Mouse (Mus musculus) cortical plate, adult 2 months (tissue): Measurements from ENCODE around the gene Gm28048. TPM values are rescaled to one million over a fixed set of nuclear protein-coding genes. Genes with fewer than 3 reads are reported as not detected.

Experiments
- H3K27ac ChIP-seq: fragments of 200-500 bp; 2 replicates; pipeline ENCODE4 v1.5.1; 2012; ENCODE audit warnings: low read length, control low read depth, inconsistent platforms; ENCODE audit not compliant: insufficient read depth
- H3K4me1 ChIP-seq: fragments of 200-500 bp; 2 replicates; pipeline ENCODE4 v1.6.1; 2011; ENCODE audit warnings: low read length; ENCODE audit not compliant: control insufficient read depth, insufficient read depth
- H3K4me3 ChIP-seq: fragments of 200-500 bp; 2 replicates; pipeline ENCODE4 v1.5.1; 2011; ENCODE audit warnings: mild to moderate bottlenecking, low read length, control low read depth; ENCODE audit not compliant: insufficient read depth
- CTCF ChIP-seq: fragments of 200-500 bp; IDR thresholded peaks from 2 replicates; pipeline ENCODE4 v1.5.1; 2011; ENCODE audit warnings: mild to moderate bottlenecking, control low read depth, low read length; ENCODE audit not compliant: insufficient read depth; ENCODE audit errors: extremely low read depth
- POLR2A ChIP-seq: fragments of 200-500 bp; IDR thresholded peaks from 2 replicates; pipeline ENCODE4 v1.6.1; 2011; ENCODE audit warnings: mild to moderate bottlenecking, low read length, control low read depth; ENCODE audit not compliant: insufficient read depth; ENCODE audit errors: extremely low read depth
- polyA plus RNA-seq: library from polyadenylated mRNA; depleted of rRNA; stranded (reverse); fragments of >200 nt; gene quantifications from 2 replicates; pipeline ENCODE4 v1.2.3, GENCODE M21; 2012

Gene Gm28048
- polyA plus RNA-seq, 1 experiment, result 7.3 TPM

GRCm38 (mm10) chr11:23013580-23014294 is 31.8 kb upstream of the Gm28048 start:
- Histone ChIP-seq H3K27ac (no peak overlapping the region), H3K4me3 (no peak overlapping the region), H3K4me1 (no peaks in the 10 kb centered on the region)
- TF ChIP-seq POLR2A, result no peak
- TF ChIP-seq CTCF, result peak; percentile 12; the same call in 1 of the 2 replicates

- TF ChIP-seq POLR2A, result no peak
- TF ChIP-seq CTCF, result no peak
- Histone ChIP-seq H3K27ac (no peak overlapping the region), H3K4me1 (no peaks in the 10 kb centered on the region)
These were observed 31.2 kb upstream of the Gm28048 start for GRCm38 (mm10) chr11:23013096-23013495.

GRCm38 (mm10) chr11:23008824-23009200 is 26.9 kb upstream of the Gm28048 start:
- Histone ChIP-seq H3K27ac (no peak overlapping the region), H3K4me3 (peak overlapping the region; percentile 86; the same call in 1 of the 2 replicates), H3K4me1 (no peaks in the 10 kb centered on the region)
- no peak for TF ChIP-seq POLR2A
- TF ChIP-seq CTCF, result no peak

More at GRCm38 (mm10) chr11:23013096-23013495, 31.2 kb upstream of the Gm28048 start:
- H3K4me3 ChIP-seq, result no peak overlapping the region

- Histone ChIP-seq H3K4me3 (peak overlapping the region; percentile 86), H3K27ac (peak overlapping the region; percentile 82), H3K4me1 (no peaks in the 10 kb centered on the region)
- TF ChIP-seq CTCF (no peak), POLR2A (peak; percentile 72)
These were observed 26.4 kb upstream of the Gm28048 start for GRCm38 (mm10) chr11:23008181-23008823.

- Histone ChIP-seq H3K27ac (peak within 1 kb of the TSS; percentile 82), H3K4me1 (no peaks in the 10 kb centered on the region), H3K4me3 (peak within 1 kb of the TSS; percentile 86)
- TF ChIP-seq CTCF (no peak), POLR2A (0 out of 2 replicates have a peak, but pooled peaks have one; percentile 63)
These were observed 25.7 kb upstream of the Gm28048 start, which contains the start of gene Fam161a for GRCm38 (mm10) chr11:23007481-23008180. Fam161a (plus strand) TSS chr11:23007531.

- Histone ChIP-seq H3K4me1 (no peaks in the 10 kb centered on the region), H3K27ac (no peak overlapping the region), H3K4me3 (peak overlapping the region; percentile 86; the same call in 1 of the 2 replicates)
- no peak for TF ChIP-seq POLR2A
- no peak for TF ChIP-seq CTCF
These were observed 25.2 kb upstream of the Gm28048 start for GRCm38 (mm10) chr11:23007166-23007480.

- no peaks in the 10 kb centered on the region for H3K4me1 ChIP-seq
- TF ChIP-seq POLR2A (no peak), CTCF (no peak)
- no peak overlapping the region for H3K4me3 ChIP-seq
- no peak overlapping the region for H3K27ac ChIP-seq
These were observed 23.4 kb upstream of the Gm28048 start for GRCm38 (mm10) chr11:23005276-23005675.

GRCm38 (mm10) chr11:22998308-22998707 is 16.4 kb upstream of the Gm28048 start:
- TF ChIP-seq CTCF (no peak), POLR2A (no peak)

GRCm38 (mm10) chr11:22995461-22995860 is 13.6 kb upstream of the Gm28048 start:
- Histone ChIP-seq H3K4me3 (no peak overlapping the region), H3K4me1 (peaks cover 2% of the 10 kb centered on the region; the same call in 1 of the 2 replicates), H3K27ac (no peak overlapping the region)
- no peak for TF ChIP-seq CTCF
- no peak for TF ChIP-seq POLR2A

More at GRCm38 (mm10) chr11:22998308-22998707, 16.4 kb upstream of the Gm28048 start:
- Histone ChIP-seq H3K27ac (no peak overlapping the region), H3K4me1 (no peaks in the 10 kb centered on the region), H3K4me3 (no peak overlapping the region)
